Mouse (Mus musculus): ENCODE data around the gene Gm45213. TPM values are rescaled to one million over a fixed set of nuclear protein-coding genes. Genes with fewer than 3 reads are reported as not detected.

The Gm45213 gene
- polyA plus RNA-seq, 1 experiment from 2014 or later = not detected

GRCm38 (mm10) chr7:66010518-66010917, 32.9 kb upstream of the Gm45213 start:
- H3K9me3 ChIP-seq (ENCODE audit: control insufficient read depth, low read length) = no peaks in the 10 kb centered on the region
- WGBS = 54% methylated on average over 6 of the region's 6 CpGs
- no peaks in the 10 kb centered on the region for H3K36me3 ChIP-seq (ENCODE audit: control insufficient read depth, insufficient read depth, low read length)
- no peak overlapping the region for H3K27ac ChIP-seq (ENCODE audit: low read length)
- H3K9ac ChIP-seq (ENCODE audit: low read length) = no peak overlapping the region
- no peaks in the 10 kb centered on the region for H3K27me3 ChIP-seq (ENCODE audit: control insufficient read depth, insufficient read depth, low read depth, low read length)
- H3K4me2 ChIP-seq (ENCODE audit: low read depth, low read length) = no peak overlapping the region
- H3K4me3 ChIP-seq (ENCODE audit: low read length) = no peak overlapping the region
- ATAC-seq (ENCODE audit: low read depth) = peak; percentile 51
- H3K4me1 ChIP-seq (replicated peaks; ENCODE audit: control insufficient read depth, insufficient read depth, low read length) = no peaks in the 10 kb centered on the region; the same call in 1 of the 2 replicates

- Histone ChIP-seq H3K4me1 (replicated peaks; ENCODE audit: control insufficient read depth, insufficient read depth, low read length) (no peaks in the 10 kb centered on the region), H3K27me3 (ENCODE audit: control insufficient read depth, insufficient read depth, low read depth, low read length) (no peaks in the 10 kb centered on the region), H3K9ac (ENCODE audit: low read length) (no peak overlapping the region), H3K36me3 (ENCODE audit: control insufficient read depth, insufficient read depth, low read length) (no peaks in the 10 kb centered on the region), H3K27ac (ENCODE audit: low read length) (no peak overlapping the region), H3K4me2 (ENCODE audit: low read depth, low read length) (no peak overlapping the region), H3K4me3 (ENCODE audit: low read length) (no peak overlapping the region), H3K9me3 (ENCODE audit: control insufficient read depth, low read length) (no peaks in the 10 kb centered on the region)
- 72% methylated on average over 2 of the region's 2 CpGs for whole genome bisulfite sequencing
- no peak for ATAC-seq (ENCODE audit: low read depth)
Measured at GRCm38 (mm10) chr7:66027747-66028146, 15.7 kb upstream of the Gm45213 start.

- Histone ChIP-seq H3K9me3 (ENCODE audit: control insufficient read depth, low read length) (no peaks in the 10 kb centered on the region), H3K27ac (ENCODE audit: low read length) (no peak overlapping the region), H3K4me2 (ENCODE audit: low read depth, low read length) (no peak overlapping the region), H3K4me1 (replicated peaks; ENCODE audit: control insufficient read depth, insufficient read depth, low read length) (no peaks in the 10 kb centered on the region), H3K27me3 (ENCODE audit: control insufficient read depth, insufficient read depth, low read depth, low read length) (no peaks in the 10 kb centered on the region), H3K36me3 (ENCODE audit: control insufficient read depth, insufficient read depth, low read length) (no peaks in the 10 kb centered on the region), H3K4me3 (ENCODE audit: low read length) (no peak overlapping the region), H3K9ac (ENCODE audit: low read length) (no peak overlapping the region)
- 58% methylated on average over 6 of the region's 6 CpGs for WGBS
- ATAC-seq (ENCODE audit: low read depth) = no peak
Measured at GRCm38 (mm10) chr7:66028766-66029512, 14.5 kb upstream of the Gm45213 start.

GRCm38 (mm10) chr7:66036809-66037208, 6.6 kb upstream of the Gm45213 start:
- no peak overlapping the region for H3K9ac ChIP-seq (ENCODE audit: low read length)
- H3K27me3 ChIP-seq (ENCODE audit: control insufficient read depth, insufficient read depth, low read depth, low read length) = no peaks in the 10 kb centered on the region
- ATAC-seq (ENCODE audit: low read depth) = no peak
- no peak overlapping the region for H3K27ac ChIP-seq (ENCODE audit: low read length)
- 52% methylated on average over 8 of the region's 8 CpGs for WGBS
- H3K4me1 ChIP-seq (replicated peaks; ENCODE audit: control insufficient read depth, insufficient read depth, low read length) = no peaks in the 10 kb centered on the region
- H3K9me3 ChIP-seq (ENCODE audit: control insufficient read depth, low read length) = no peaks in the 10 kb centered on the region
- H3K36me3 ChIP-seq (ENCODE audit: control insufficient read depth, insufficient read depth, low read length) = no peaks in the 10 kb centered on the region
- no peak overlapping the region for H3K4me2 ChIP-seq (ENCODE audit: low read depth, low read length)
- H3K4me3 ChIP-seq (ENCODE audit: low read length) = no peak overlapping the region

- no peak overlapping the region for H3K4me3 ChIP-seq (ENCODE audit: low read length)
- no peak for ATAC-seq (ENCODE audit: low read depth)
- no peaks in the 10 kb centered on the region for H3K27me3 ChIP-seq (ENCODE audit: control insufficient read depth, insufficient read depth, low read depth, low read length)
- no peaks in the 10 kb centered on the region for H3K9me3 ChIP-seq (ENCODE audit: control insufficient read depth, low read length)
- H3K4me1 ChIP-seq (replicated peaks; ENCODE audit: control insufficient read depth, insufficient read depth, low read length) = no peaks in the 10 kb centered on the region
- no peak overlapping the region for H3K27ac ChIP-seq (ENCODE audit: low read length)
- no peaks in the 10 kb centered on the region for H3K36me3 ChIP-seq (ENCODE audit: control insufficient read depth, insufficient read depth, low read length)
- H3K4me2 ChIP-seq (ENCODE audit: low read depth, low read length) = no peak overlapping the region
- 71% methylated on average over 3 of the region's 3 CpGs for WGBS
- no peak overlapping the region for H3K9ac ChIP-seq (ENCODE audit: low read length)
Measured at GRCm38 (mm10) chr7:66038261-66038660, 5.1 kb upstream of the Gm45213 start.

GRCm38 (mm10) chr7:66038730-66039129, 4.7 kb upstream of the Gm45213 start:
- H3K4me3 ChIP-seq (ENCODE audit: low read length) = no peak overlapping the region
- no peak for ATAC-seq (ENCODE audit: low read depth)
- no peak overlapping the region for H3K27ac ChIP-seq (ENCODE audit: low read length)
- no peaks in the 10 kb centered on the region for H3K9me3 ChIP-seq (ENCODE audit: control insufficient read depth, low read length)
- no peaks in the 10 kb centered on the region for H3K27me3 ChIP-seq (ENCODE audit: control insufficient read depth, insufficient read depth, low read depth, low read length)
- H3K4me1 ChIP-seq (replicated peaks; ENCODE audit: control insufficient read depth, insufficient read depth, low read length) = no peaks in the 10 kb centered on the region
- no peak overlapping the region for H3K4me2 ChIP-seq (ENCODE audit: low read depth, low read length)
- WGBS = 75% methylated on average over 11 of the region's 11 CpGs
- no peaks in the 10 kb centered on the region for H3K36me3 ChIP-seq (ENCODE audit: control insufficient read depth, insufficient read depth, low read length)
- no peak overlapping the region for H3K9ac ChIP-seq (ENCODE audit: low read length)

GRCm38 (mm10) chr7:66040026-66040814, 3.2 kb upstream of the Gm45213 start:
- Histone ChIP-seq H3K27ac (ENCODE audit: low read length) (no peak overlapping the region), H3K4me2 (ENCODE audit: low read depth, low read length) (no peak overlapping the region), H3K4me3 (ENCODE audit: low read length) (no peak overlapping the region), H3K27me3 (ENCODE audit: control insufficient read depth, insufficient read depth, low read depth, low read length) (no peaks in the 10 kb centered on the region), H3K9me3 (ENCODE audit: control insufficient read depth, low read length) (no peaks in the 10 kb centered on the region), H3K4me1 (replicated peaks; ENCODE audit: control insufficient read depth, insufficient read depth, low read length) (no peaks in the 10 kb centered on the region), H3K36me3 (ENCODE audit: control insufficient read depth, insufficient read depth, low read length) (no peaks in the 10 kb centered on the region), H3K9ac (ENCODE audit: low read length) (no peak overlapping the region)
- 74% methylated on average over 18 of the region's 18 CpGs for WGBS
- no peak for ATAC-seq (ENCODE audit: low read depth)

- no peaks in the 10 kb centered on the region for H3K27me3 ChIP-seq (ENCODE audit: control insufficient read depth, insufficient read depth, low read depth, low read length)
Measured at GRCm38 (mm10) chr7:66044617-66045016, 1.2 kb downstream of the Gm45213 start.

More at GRCm38 (mm10) chr7:66044617-66045016, 1.2 kb downstream of the Gm45213 start:
- Histone ChIP-seq H3K4me1 (replicated peaks; ENCODE audit: control insufficient read depth, insufficient read depth, low read length) (no peaks in the 10 kb centered on the region), H3K4me2 (ENCODE audit: low read depth, low read length) (no peak overlapping the region), H3K9ac (ENCODE audit: low read length) (no peak overlapping the region), H3K9me3 (ENCODE audit: control insufficient read depth, low read length) (no peaks in the 10 kb centered on the region), H3K27ac (ENCODE audit: low read length) (no peak overlapping the region), H3K4me3 (ENCODE audit: low read length) (no peak overlapping the region), H3K36me3 (ENCODE audit: control insufficient read depth, insufficient read depth, low read length) (no peaks in the 10 kb centered on the region)
- 58% methylated on average over 9 of the region's 9 CpGs for WGBS
- no peak for ATAC-seq (ENCODE audit: low read depth)
